Mouse (Mus musculus): ENCODE data around the gene Adh4.

- TF ChIP-seq CTCF (IDR thresholded peaks at IDR 0.05; ENCODE audit: extremely low read depth, insufficient read depth, low read length) (no peak), POLR2A (IDR thresholded peaks at IDR 0.05; ENCODE audit: extremely low read depth, insufficient read depth, low read length) (no peak)
These were observed 5.1 kb downstream of the Adh4 start for GRCm38 (mm10) chr3:138420385-138420784.
